Mouse (Mus musculus): ENCODE measurements around the gene Gm20388. TPM values are rescaled to one million over a fixed set of nuclear protein-coding genes. Genes with fewer than 3 reads are reported as not detected.
"Not testable (repeated sequence)": the region's sequence is repeated elsewhere in the genome, so short reads cannot be mapped to it uniquely, and the experiment has no call there.

Gene Gm20388
- total RNA-seq, 2 experiments from 2014 or later = 1.3 to 8.5 TPM

DNA sequence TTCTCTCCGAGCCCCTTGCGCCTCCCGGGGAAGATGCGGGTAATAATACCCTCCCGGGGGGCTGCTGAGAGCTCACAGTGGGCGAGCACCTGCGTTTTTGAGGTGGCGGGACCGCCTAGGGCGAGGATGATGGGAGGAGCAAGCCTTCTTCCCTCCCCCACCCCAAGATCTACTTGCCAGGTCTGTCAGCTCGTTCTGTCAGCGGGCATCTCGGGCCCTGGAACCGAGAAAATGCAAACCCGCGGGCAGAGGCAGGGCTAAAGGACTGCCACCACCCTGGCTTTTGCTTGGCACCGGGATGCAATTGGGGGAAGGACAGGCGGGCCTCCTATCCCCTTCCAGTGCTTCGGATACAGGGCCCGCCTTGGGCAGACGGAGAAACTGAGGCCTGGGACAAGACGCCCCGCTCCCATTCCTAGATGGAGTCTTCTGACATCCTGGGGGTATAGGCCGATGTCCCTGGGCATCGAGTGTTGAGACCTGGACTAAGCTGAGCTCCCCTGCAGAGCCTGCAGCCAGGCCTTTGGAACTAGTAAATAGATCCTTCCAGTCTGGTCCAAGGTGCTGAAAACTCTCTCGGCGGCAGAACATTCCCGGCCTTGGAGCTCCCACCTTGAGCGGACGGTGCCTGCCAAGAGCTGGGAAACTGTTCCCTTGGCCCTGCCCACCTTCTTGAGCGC lies 1742.8 kb downstream of the Gm20388 start:
- DNase-seq (ENCODE audit: low spot score in 2 of 2) = no peak

DNA sequence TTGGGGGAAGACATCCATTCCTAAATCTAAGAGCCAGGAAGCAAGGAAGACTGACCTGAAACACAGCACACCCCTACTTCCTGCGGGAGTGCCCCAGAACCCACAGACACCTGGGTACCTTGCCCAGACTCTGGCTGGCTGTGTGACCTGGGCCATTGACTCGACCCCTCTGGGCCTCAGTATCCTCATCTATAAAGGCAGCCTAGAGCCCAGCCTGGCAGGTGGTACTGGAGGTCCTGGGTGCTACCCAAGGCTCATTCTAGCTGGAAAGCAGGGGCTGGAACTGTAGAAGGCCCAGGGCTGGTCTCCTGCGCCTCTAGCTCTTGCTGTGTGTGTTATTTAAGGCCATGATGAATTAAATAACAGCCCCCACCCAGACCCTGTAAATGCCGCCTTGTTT lies 1743.5 kb downstream of the Gm20388 start:
- DNase-seq (ENCODE audit: low spot score in 2 of 2) = no peak

DNA sequence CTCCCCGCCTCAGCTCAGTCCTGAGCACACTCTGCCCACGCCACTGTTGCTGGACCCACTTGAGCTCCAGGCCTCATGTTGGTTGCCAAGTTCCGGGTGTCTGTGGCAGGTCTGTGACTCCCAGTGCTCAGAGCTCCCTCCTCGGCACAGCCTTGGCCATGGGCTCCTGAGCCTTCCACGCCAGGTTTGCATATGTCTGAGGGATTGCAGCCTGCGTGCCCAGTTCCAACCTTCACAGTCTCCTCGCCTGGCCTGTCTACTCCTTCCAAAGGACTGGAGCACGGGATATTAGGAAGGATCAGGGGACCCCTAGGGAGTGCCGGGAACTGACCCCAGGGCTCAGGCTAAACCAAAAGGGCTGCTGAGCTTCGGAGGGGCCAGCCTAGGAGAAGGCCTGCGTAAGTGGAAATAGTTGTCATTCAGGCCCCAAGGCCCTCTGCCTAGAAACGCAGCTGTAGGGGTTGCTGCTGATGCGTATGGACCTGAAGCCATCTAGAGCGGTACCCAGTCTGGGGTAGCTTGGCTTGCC lies 1744.4 kb downstream of the Gm20388 start:
- DNase-seq (ENCODE audit: low spot score in 2 of 2) = no peak

DNA sequence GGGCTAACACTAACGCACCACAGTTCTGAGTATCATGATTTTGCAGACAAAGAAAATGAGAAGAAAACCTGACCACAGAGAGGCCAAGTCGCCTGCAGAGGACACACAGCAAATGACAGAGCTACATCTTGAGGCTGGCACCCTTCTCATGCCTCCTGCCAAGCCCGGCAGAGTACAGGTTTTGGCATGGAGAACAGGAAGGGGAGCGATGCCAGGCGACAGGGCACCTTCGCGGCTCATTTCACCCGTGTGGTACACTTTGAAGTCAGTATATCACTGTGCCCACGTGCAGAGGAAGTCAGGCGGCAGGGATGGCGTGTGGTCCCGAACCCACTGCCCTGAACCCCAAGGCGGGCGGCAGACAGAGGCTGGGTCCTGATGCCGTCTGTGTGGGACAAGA lies 1750.0 kb downstream of the Gm20388 start:
- no peak for DNase-seq (ENCODE audit: low spot score in 2 of 2)

DNA sequence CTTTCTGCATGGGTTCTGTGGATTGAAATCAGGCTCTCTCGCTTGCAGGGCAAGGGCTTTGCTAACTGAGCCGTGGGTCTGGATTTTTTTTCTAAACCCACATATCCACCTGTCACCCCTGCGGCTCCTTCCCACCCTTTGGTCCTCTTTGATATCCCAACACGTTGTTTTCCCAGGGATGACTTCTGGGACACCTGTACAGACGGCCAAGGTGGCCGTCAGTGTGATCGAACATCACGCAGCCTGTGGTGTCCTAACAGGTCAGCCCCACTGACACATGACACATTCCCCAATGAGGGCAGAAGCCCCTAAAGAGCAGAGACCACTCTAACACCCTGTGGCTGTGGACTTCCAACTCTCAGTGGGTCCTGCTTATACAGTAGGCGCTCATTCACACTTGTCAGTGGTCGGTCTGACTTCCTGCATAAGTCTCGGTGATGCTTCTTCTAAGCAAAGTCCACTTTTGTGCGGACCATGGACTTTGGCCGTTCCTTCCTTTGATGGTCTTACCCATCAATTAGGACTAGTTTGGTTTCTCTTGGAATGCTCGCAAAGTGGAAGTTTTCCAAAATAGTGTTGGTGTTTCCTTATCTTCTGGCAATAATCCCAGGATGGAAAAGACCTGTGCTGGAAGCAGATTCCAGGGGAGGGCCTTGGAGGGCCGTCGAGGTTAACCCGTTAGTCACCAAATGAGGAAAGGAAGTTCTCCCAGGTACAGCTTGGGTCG lies 1751.2 kb downstream of the Gm20388 start:
- DNase-seq (ENCODE audit: low spot score in 2 of 2) = no peak

DNA sequence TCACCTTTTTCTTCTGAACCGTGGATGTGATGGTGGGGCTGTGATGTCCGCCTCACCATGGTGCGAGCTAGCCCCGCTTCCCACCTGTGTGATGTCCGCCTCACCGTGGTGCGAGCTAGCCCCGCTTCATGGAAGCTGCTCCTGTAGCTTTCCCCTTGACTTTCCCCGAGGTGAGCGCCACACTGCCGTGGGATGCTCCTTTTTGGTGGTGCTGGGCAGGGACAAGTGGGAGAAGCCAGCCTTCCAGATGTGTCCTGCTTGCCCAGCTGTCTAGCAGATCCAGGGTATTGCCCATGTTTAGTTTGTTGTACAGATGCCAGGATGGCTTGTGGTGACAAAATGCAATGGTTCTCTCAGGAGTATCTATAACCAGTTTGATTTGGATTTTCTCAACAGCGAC lies 1752.5 kb downstream of the Gm20388 start:
- no peak for DNase-seq (ENCODE audit: low spot score in 2 of 2)

DNA sequence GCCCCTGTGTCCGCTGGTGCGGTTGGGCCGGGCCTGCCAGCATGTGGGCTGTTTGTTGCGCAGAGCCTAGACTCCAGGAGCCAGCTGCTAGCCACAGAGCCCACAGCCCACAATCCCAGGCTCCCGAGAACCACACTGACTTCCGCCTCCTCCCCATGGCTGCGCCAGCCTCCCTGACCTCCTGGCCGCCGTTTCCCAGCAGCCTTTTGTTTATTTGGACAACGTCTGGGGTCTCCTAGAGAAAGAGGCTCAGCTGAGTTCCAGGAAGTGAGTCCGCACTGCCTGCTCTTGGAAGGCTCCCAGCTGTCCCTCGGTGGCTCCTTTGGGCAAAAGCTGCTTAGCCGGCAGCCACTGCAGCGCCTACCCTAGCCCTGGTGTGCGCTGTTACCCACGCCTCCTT lies 1754.7 kb downstream of the Gm20388 start:
- DNase-seq (ENCODE audit: low spot score in 2 of 2) = peak in 1 of 2 experiments; percentile 46

DNA sequence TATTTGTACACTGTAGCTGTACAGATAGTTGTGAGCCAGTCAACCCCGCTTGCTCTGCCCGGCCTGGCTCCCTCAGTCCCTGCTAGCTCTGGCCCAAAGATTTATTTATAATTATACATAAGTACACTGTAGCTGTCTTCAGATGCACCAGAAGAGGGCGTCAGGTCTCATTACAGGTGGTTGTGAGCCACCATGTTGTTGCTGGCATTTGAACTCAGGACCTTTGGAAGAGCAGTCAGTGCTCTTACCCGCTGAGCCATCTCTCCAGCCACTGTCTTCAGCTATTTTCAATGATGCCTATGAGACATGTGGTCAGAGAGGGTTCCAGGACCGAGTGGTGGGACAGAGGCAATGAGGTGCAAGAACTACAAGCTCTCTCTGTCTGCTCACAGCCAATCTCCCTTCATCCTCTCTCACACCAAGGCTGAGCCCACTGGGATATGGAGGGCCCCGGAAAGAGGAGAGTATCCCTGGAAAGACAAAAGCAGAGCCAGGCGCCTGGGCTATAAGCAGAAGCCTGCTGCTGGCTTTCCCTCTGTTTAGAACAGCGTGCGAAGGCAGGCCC lies 1757.4 kb downstream of the Gm20388 start:
- not testable (repeated sequence) for DNase-seq (ENCODE audit: low spot score in 2 of 2)

DNA sequence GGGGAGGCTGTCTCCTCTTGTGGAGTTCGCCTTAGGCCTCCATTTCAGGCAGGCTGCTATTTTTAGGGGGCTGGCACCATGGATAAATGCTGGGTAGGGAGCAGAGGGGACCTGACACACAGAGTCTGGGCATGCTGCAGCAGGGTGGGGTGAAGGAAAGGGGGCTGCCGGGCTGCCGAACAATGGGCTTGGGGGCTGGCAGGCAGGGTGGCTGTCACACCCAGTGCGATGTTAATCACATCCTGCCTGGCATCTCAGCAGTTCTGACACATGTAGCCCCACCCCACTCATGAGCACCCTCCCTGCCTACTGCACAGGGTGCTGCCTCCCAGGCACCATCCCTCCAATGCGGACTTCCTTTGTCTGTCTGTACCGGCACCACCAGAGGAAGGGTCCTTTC lies 1757.9 kb downstream of the Gm20388 start:
- DNase-seq (ENCODE audit: low spot score in 2 of 2) = no peak

DNA sequence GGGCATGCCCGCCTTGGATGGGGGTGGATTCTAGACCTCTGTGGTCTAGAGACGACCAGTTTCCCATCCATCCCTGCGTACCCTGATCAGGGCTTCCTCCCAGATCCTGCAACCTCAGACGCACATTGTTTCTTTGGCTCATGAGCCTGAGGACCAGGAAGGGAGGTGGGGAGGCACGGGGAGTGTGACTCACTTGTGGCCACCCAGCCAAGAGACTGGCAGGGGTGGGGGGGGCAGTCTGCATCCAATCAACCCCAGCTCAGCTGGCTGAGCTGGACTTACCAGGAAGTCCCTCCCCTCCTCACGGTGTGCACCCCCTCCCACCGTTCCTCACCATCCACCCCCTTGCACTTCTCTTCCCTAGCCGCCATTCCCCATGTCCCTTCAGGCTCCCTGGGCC lies 1758.6 kb downstream of the Gm20388 start:
- no peak for DNase-seq (ENCODE audit: low spot score in 2 of 2)

DNA sequence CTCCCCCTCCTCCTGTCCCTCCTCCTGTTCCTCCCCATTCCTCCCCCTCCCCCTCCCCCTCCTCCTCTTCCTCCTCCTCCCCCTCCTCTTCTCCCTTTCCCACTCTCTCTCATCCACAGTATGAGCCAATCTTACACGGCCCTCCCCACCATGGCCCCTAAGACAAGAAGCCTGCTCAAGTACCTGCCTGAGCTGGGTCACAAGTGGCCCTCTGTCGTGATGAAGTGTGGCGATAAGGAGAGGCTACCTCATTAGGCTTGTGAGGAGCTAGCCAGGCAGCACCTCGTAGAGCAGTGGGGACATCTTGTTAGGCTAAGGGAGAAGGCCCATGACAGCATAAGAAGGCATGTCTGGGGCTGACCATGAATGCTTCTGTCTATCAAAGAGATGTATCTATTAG lies 1762.5 kb downstream of the Gm20388 start:
- no peak for DNase-seq (ENCODE audit: low spot score in 2 of 2)

DNA sequence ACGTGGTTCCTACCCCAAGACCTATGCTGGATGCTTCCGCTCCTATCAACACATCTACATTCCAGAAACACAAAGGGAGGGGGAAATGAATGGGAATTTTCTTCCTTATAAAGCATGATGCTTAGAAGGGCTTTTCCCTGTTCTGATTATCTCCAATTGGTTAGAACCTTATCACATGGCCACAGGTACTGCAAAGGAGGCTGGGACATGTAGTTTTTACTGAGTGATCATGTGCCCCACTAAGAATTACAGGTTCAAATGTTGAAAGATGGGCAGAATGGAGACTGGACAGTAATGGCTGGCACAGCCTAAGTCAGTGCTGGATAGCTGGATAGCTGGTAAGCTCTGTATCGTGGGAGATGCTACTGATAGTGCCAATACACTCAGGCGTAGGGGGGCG lies 1763.3 kb downstream of the Gm20388 start:
- no peak for DNase-seq (ENCODE audit: low spot score in 2 of 2)

DNA sequence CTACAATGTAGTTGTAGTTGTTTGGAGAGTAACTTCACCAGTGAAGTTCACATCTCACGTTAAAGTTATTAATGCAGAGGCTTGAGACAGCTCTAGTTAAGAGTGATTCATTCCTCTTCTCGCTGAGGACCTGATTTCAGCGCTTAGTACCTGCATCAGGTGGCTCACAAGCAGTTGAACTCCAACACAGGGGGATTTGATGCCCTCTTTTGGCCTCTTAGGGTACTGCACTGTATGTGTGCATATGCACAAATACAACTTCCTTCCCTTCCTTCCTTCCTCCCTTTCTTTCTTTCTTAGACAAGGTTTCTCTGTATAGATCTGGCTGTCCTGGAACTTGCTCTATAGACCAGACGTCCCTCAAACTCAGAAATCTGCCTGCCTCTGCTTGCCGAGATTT lies 1763.9 kb downstream of the Gm20388 start:
- DNase-seq (ENCODE audit: low spot score in 2 of 2) = no peak

DNA sequence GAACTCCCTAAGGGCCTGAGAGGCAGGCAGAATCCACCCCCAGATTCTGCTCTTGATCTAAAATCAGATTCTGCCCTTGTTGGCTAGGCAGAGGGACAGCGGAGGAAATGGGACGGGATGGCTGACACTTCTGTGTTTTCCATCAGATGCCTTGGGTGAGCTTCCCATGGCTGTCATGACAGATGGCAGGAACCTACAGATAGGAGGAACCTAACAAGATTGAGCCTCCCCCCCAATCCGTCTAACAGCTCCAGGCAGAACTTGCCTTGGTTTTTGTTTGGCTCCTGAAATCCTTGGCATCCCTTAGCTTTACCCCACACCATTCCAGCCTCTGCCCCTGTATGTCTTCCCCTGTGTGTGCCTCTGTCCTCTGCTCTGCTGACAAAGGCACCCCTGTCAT lies 1764.5 kb downstream of the Gm20388 start:
- no peak for DNase-seq (ENCODE audit: low spot score in 2 of 2)

DNA sequence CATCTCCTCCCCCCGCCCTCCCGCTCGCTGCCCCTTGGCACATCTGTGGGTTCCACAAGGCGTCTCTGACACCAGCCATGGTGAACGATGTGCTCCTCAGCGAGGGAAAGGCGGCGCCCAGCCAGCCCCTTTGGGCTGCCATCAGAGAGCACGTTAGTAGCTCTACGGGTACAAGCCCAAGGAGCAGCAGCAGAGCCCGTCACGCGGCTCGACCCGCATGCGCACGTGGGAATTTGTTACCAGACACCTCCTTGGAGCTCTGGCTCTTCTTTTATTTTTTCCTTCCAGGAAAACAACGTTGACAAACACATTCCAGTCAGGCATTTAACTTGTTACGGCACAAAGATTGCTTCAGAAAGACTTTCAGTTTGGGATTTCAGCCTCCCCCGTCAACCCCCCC lies 1765.1 kb downstream of the Gm20388 start:
- DNase-seq (ENCODE audit: low spot score in 2 of 2) = peak in 1 of 2 experiments; percentile 23

DNA sequence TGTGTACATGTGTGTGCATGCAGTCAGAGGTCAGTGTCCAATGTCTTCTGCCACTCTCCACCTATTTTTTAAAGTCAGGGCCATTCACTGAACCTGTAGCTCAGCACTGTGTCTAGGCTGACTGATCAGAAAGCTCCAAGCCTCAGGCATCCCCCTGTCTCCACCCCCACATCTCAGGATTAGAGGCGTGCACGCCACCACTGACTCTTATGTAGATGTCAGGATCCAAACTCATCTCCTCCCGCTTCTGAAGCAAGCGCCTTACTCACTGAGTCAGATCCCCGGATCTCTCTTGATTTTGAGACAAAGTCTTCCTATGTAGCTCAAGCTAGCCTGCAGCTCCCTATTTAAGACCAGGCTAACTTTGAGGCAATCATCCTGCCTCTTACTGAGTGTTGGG lies 1768.1 kb downstream of the Gm20388 start:
- DNase-seq (ENCODE audit: low spot score in 2 of 2) = no peak

DNA sequence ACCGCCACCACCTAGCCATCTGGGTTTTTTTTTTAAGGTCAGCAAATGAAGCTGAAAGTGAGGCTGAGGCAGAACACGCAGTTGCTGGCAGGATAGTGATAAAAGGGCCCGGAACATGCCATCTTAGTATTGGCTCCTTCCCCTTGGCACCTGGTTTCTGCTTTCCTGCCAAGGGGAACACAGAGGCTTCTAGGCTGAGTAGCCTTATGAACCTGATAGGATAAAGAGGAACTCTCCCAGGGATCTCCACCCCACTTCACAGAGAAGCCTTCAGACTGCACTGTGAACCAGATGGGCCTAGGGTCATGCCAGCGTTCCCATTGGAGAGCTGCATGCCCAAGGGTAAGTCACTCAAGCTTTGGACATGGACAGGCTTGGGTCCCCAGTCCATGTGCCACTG lies 1770.3 kb downstream of the Gm20388 start:
- DNase-seq (ENCODE audit: low spot score in 2 of 2) = no peak

DNA sequence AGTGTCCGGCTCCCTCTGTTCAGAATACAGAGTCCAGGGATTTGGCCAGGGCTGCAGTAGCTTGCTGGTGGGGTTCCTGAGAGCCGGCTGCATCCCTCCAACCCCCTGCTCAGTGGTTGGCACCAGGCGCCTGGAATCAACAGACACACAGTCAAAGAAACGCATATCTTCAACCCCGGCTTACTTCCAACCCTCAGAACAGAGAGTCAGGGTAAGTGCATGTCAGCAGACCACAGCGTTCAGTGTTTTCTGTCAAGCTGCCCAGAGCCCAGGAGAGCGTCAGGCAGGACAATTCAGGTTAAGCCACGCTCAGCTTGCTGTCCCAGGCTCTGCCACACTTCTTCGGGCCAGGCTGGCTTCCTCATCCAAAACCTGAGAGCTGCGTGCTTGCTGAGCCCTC lies 1770.8 kb downstream of the Gm20388 start:
- no peak for DNase-seq (ENCODE audit: low spot score in 2 of 2)

DNA sequence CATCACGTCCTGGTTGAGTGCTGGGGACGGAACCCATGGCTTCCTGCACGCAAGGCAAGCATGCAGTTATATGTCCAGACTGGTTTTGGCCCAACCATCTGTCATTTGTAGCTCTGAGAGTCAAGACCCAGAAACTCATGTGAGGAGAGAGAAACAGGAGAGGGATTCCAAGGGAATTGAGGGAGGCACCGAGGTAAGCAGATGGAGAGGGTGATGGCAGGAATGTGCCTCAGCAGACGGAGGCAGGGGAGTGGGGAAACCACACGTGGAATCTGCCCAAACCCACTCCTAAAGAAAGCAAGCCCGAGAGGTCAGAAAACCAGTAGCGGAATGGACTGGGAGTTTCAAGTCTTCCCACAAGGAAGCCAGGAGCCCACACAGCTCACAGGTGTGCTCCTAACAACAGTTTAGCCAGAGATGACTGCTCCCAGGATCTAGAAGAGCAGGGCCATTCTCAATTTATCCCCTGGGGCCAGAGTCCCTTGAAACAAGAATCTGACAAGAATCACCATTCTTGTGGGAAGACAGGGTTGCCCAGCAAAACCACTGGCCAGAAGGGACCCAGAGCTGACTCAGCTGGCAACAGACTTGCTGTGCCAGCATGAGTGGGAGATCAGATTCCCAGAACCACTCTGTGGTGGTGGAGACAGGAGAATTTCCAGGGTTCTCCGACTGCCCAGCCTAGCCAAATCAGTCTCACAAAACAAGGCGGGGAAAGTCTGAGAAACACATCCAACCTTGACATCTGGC lies 1772.6 kb downstream of the Gm20388 start:
- no peak for DNase-seq (ENCODE audit: low spot score in 2 of 2)

DNA sequence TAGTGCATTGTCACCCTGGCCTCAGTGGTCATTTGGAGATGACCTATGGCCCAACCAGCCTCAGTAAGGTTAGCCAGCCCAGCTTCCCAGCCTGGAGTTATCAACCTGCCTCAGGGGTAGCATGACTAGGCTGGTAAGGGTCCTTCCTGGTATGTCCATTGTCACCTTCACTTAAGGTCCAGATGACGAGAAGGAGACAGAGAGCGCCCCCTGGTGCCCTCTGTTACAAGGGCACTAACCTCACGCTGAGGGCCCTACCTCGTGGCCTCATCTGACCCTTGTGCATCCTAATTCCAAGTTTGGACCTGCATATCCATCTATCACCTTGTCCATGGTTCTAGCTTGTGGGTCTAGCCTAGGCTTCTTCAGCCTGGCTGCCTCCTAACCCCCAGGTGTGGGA lies 1774.8 kb downstream of the Gm20388 start:
- DNase-seq (ENCODE audit: low spot score in 2 of 2) = peak; percentile 60 to 73

DNA sequence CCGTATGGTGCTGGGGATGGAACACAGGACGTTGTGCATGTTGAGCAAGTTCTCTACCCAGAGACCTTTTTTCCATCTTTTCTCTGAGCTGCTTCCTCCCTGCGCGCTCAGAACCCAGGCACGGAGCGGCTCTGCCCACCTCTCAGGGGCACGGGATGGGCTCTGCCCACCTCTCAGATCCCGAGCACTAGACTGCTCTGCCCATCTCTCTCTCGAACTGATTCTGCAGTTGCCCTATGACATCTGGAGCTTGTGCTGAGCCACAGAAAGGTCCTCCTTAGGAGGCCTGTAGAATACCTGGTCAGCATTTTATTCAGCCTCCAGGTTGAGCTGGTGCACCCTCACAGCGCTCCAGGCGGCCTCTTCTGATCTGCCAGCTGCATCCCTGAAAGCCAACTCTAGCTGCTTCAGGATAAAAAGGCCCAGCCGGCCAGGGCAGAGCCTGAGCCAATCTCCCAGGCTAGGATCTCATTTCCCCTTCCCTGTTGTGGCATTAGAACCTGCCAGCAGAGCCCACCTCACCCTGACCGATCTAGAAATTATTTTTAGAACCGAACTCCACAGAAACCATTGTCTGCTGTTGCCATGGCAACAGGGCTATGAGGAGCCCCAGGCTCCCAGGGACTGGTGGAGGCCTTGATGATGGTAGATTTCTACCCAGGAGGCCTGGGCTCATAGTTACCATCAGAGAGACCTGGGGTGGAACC lies 1777.0 kb downstream of the Gm20388 start:
- no peak for DNase-seq (ENCODE audit: low spot score in 2 of 2)

Measured in adrenal gland, adult 18-20 months (tissue).